Mouse (Mus musculus) myocyte (in vitro differentiated cells): ENCODE data around the gene Aagab.

Experiments used
- MAX ChIP-seq: IDR thresholded peaks from one replicate; pipeline ENCODE4 v1.6.1; 2011; ENCODE audit warnings: low read depth, mild to moderate bottlenecking, control low read depth
- MYOD1 ChIP-seq, 3 experiments: IDR thresholded peaks; one replicate each; pipeline ENCODE4 v1.6.1; 2011; ENCODE audit warnings: control low read depth in 2 of 3, low read depth in 2 of 3, mild to moderate bottlenecking in 2 of 3, moderate library complexity in 1 of 3; ENCODE audit not compliant: insufficient read length in 2 of 3, control insufficient read depth in 1 of 3
- POLR2A ChIP-seq: IDR thresholded peaks from one replicate; pipeline ENCODE4 v1.6.1; 2011; ENCODE audit warnings: low read depth, mild to moderate bottlenecking, control low read depth, moderate library complexity; ENCODE audit not compliant: insufficient read length
- POLR2AphosphoS2 ChIP-seq: IDR thresholded peaks from one replicate; pipeline ENCODE4 v1.6.1; 2011; ENCODE audit warnings: low read depth, control low read depth; ENCODE audit not compliant: insufficient read length
- USF1 ChIP-seq: IDR thresholded peaks from one replicate; pipeline ENCODE4 v1.6.1; 2011; ENCODE audit warnings: low read depth, mild to moderate bottlenecking, control low read depth, moderate library complexity

DNA sequence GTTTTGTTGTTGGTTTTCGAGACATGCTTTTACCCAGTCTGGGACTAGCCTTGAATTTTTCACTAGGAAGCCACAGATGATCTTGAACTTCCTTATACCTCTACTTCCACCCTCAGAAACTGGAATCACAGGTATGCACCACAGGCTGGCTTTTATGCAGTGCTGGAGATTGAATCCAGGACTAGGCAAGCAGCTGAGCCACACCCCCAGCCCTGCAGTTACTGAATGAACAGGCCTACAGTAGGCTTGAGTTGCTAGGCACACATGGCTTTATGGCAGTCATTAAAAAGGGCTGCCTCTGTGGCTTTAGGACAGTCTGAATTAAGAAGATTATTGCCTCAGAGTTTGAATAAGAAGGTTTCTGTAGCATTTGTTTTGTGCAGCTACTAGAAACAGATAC is 7.4 kb upstream of the Aagab start:
- TF ChIP-seq POLR2A, result no peak
- TF ChIP-seq USF1, result no peak
- TF ChIP-seq MYOD1 (IDR thresholded peaks at IDR 0.05; ENCODE audit: control insufficient read depth in 1 of 3, insufficient read length in 2 of 3, low read depth in 2 of 3), result no peak
- TF ChIP-seq MAX, result no peak
- TF ChIP-seq POLR2AphosphoS2, result no peak
